Mouse (Mus musculus) kidney, postnatal 0 days (tissue): ENCODE measurements around the gene Elmod1. TPM values are rescaled to one million over a fixed set of nuclear protein-coding genes. Genes with fewer than 3 reads are reported as not detected.
"Not testable (repeated sequence)": the region's sequence is repeated elsewhere in the genome, so short reads cannot be mapped to it uniquely, and the experiment has no call there.

Source experiments
- ATAC-seq: fragments of 200-750 bp; cut with Nextera tagmentation; replicated peaks from 2 replicates; pipeline ENCODE4 v1.8.0; 2017; ENCODE audit warnings: low read depth, moderate number of reproducible peaks, moderate TSS enrichment, moderate library complexity; ENCODE audit not compliant: low FRiP score
- DNase-seq: peaks from one replicate; pipeline ENCODE4 v3.0.0-alpha.2; 2016; ENCODE audit warnings: low spot score
- H3K27ac ChIP-seq: fragments of 300-500 bp; sonication (generic); 2 replicates; pipeline ENCODE4 v1.5.1; 2014; ENCODE audit warnings: mild to moderate bottlenecking
- H3K27me3 ChIP-seq: fragments of 300-500 bp; sonication (generic); 2 replicates; pipeline ENCODE4 v1.6.1; 2014; ENCODE audit warnings: low read length, mixed read lengths; ENCODE audit not compliant: insufficient read depth
- H3K36me3 ChIP-seq: fragments of 300-500 bp; sonication (generic); 2 replicates; pipeline ENCODE4 v1.6.1; 2014; ENCODE audit warnings: low read length, mixed read lengths; ENCODE audit not compliant: insufficient read depth
- H3K4me1 ChIP-seq: fragments of 300-500 bp; sonication (generic); replicated peaks from 2 replicates; pipeline ENCODE4 v1.6.1; 2014; ENCODE audit warnings: antibody characterized with exemption, low read length, mixed read lengths; ENCODE audit not compliant: insufficient read depth
- H3K4me2 ChIP-seq: fragments of 300-500 bp; sonication (generic); 2 replicates; pipeline ENCODE4 v1.6.1; 2014; ENCODE audit warnings: mild to moderate bottlenecking, low read length, moderate library complexity, mixed read lengths
- H3K4me3 ChIP-seq: fragments of 300-500 bp; sonication (generic); replicated peaks from 2 replicates; pipeline ENCODE4 v1.5.1; 2014; ENCODE audit warnings: low read depth, low read length
- H3K9ac ChIP-seq: fragments of 300-500 bp; sonication (generic); 2 replicates; pipeline ENCODE4 v1.6.1; 2014; ENCODE audit warnings: low read depth, low read length
- H3K9me3 ChIP-seq: fragments of 300-500 bp; sonication (generic); replicated peaks from 2 replicates; pipeline ENCODE4 v1.6.1; 2016; ENCODE audit warnings: low read length, inconsistent platforms, mixed read lengths
- CTCF ChIP-seq: IDR thresholded peaks from 2 replicates; pipeline ENCODE4 v1.5.1; 2016; ENCODE audit warnings: antibody characterized with exemption, low read depth, mild to moderate bottlenecking, moderate library complexity
- WGBS: fragments of 180-500 bp; shearing (Covaris S2); extraction: QIAGEN DNeasy Blood & Tissue Kit; methylation state at CpG from one replicate; pipeline ENCODE4 v1.1.7; 2014; 5-methylcytosine and 5-hydroxymethylcytosine counted together
- polyA plus RNA-seq: library from polyadenylated mRNA; unstranded; fragments of >200 nt; fragmentation: Nextera tagmentation; extraction: Ambion mirVana; gene quantifications from 2 replicates; pipeline ENCODE4 v1.2.1, GENCODE M21; 2015

Elmod1 gene
- polyA plus RNA-seq: 0.33 and 0.48 TPM in 2 replicates

DNA sequence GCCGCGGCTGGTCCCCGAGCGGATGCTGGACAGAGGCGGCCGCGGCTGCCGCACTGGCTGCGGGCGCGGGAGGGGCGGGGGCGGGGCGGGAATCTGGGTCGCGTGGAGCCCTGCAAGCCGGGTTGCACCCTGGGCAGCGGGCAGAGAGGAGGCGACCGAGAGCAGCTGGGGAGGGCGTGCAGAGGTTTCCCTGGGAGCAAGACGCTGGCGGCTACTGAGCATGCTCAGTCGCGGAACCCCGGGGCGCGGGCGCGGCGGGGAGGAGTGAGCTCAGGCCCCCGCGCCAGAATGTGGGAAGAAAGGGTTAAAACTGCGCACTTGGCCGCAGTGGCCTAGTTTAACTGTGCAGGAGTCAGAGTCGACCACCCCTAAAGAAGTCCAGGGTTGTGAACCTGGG lies at the start of gene Elmod1:
Gene Elmod1, minus strand, starts transcription at position 180 of the 397 bp plus-strand sequence.
- Histone ChIP-seq H3K4me1 (peaks cover 10% of the 10 kb centered on the region; the same call in 1 of the 2 replicates), H3K36me3 (no peaks in the 10 kb centered on the region), H3K4me3 (peak within 1 kb of the TSS; percentile 44), H3K27me3 (peaks cover 16% of the 10 kb centered on the region; the same call in 1 of the 2 replicates), H3K9ac (peak within 1 kb of the TSS; percentile 3; the same call in 1 of the 2 replicates), H3K9me3 (no peaks in the 10 kb centered on the region), H3K27ac (no peak within 1 kb of the TSS), H3K4me2 (peak within 1 kb of the TSS; percentile 69)
- TF ChIP-seq CTCF: peak; percentile 47; the same call in 1 of the 2 replicates
- ATAC-seq (peak; percentile 72; the same call in 1 of the 2 replicates), DNase-seq (peak; percentile 68)
- under 1% methylated on average over 36 of the region's 36 CpGs for WGBS

DNA sequence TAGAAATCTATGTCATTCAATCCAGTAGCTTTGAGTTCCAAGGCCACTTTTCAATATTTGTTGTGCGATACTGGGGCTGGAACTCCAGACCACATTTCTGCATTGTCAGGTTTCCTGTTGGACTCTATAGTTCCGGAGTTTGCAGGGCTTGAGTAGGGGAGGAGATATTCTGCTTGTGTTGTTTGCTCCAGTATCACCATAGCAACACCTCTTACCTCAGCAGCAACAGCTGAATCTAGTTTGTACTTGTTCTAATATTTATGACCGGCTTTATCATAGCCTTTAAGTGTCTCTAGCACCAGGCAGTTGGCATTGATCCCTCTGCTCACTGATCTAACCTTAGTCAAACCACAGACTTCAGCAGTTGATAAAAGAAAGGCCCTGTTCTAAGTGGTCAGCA lies 47.7 kb upstream of the Elmod1 start:
- no peak for TF ChIP-seq CTCF

DNA sequence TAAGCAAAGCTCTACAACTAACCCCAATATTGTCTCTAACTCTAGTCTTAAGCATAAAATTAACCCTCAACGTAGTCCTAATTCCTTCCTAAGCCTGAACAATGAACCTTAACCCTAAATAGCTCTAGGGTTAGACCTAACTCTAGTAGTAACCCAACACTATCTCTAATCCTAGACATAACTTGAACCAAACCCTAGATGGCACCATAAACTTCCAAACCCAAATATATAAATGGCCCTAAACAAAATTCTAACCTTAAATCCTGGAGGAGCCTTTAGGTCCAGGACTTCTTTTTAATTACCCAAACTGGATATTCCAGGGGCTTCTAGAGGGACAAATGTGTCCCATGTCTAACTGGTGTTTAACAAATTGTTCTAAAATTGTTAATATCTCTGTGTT lies 19.4 kb upstream of the Elmod1 start:
- no peak for TF ChIP-seq CTCF
- Histone ChIP-seq H3K4me1 (no peaks in the 10 kb centered on the region), H3K4me2 (no peak overlapping the region), H3K9ac (no peak overlapping the region), H3K9me3 (no peaks in the 10 kb centered on the region), H3K27ac (no peak overlapping the region), H3K4me3 (no peak overlapping the region), H3K27me3 (no peaks in the 10 kb centered on the region), H3K36me3 (no peaks in the 10 kb centered on the region)
- DNase-seq (no peak), ATAC-seq (no peak)
- 62% methylated on average over 1 of the region's 1 CpGs for WGBS

More for the DNA sequence above, 47.7 kb upstream of the Elmod1 start:
- Histone ChIP-seq H3K9me3 (no peaks in the 10 kb centered on the region), H3K36me3 (no peaks in the 10 kb centered on the region), H3K4me2 (no peak overlapping the region), H3K9ac (no peak overlapping the region), H3K4me3 (no peak overlapping the region), H3K27me3 (no peaks in the 10 kb centered on the region), H3K4me1 (no peaks in the 10 kb centered on the region), H3K27ac (no peak overlapping the region)
- no peak for ATAC-seq
- peak; percentile 6 for DNase-seq
- WGBS: 60% methylated on average over 3 of the region's 3 CpGs

DNA sequence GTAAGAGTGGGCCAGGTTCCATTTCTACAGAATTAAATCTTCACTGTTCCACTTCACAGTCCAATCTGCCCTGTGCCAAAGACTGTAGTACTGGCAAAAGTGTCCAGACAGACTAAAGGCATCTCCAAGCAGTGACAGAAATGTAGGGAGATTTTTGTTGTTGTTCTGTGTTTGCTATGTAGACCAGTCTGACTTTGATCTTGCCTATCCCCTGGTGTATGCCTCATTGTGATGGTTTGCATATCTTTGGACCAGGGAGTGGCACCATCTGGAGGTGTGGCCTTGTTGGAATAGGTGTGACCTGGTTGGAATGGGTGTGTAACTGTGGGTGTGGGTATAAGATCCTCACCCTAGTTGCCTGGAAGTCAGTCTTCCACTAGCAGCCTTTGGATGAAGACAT lies 17.5 kb upstream of the Elmod1 start:
- not testable (repeated sequence) for H3K4me2 ChIP-seq, H3K4me1 ChIP-seq, H3K4me3 ChIP-seq, H3K36me3 ChIP-seq, H3K9me3 ChIP-seq, H3K27me3 ChIP-seq, H3K9ac ChIP-seq, ATAC-seq, DNase-seq, H3K27ac ChIP-seq

DNA sequence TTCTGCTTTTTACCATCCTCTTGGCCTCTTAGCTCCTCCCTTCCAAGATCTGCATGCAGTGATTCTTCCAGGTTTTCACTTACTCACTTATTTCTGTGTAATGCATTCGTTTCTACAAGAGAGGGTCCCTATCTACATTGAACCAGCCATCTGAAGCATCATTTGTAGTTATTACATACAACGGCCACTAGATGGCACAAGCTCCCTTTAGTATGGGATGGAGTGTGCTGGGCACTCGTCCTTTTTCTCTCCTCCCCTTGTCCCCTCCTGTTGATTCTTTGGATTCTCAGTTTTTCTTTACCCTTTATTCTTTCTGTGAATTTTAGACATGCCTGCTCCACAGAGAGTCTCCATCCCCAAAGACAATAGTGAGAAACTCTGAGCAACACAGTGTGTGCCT lies 15.8 kb upstream of the Elmod1 start:
- Histone ChIP-seq H3K4me3 (no peak overlapping the region), H3K4me2 (no peak overlapping the region), H3K9me3 (no peaks in the 10 kb centered on the region), H3K27ac (no peak overlapping the region), H3K9ac (no peak overlapping the region), H3K27me3 (no peaks in the 10 kb centered on the region), H3K4me1 (no peaks in the 10 kb centered on the region), H3K36me3 (no peaks in the 10 kb centered on the region)
- ATAC-seq (peak; percentile 76), DNase-seq (peak; percentile 87)
- WGBS: 3% methylated on average over 3 of the region's 3 CpGs
- peak; percentile 92 for TF ChIP-seq CTCF

DNA sequence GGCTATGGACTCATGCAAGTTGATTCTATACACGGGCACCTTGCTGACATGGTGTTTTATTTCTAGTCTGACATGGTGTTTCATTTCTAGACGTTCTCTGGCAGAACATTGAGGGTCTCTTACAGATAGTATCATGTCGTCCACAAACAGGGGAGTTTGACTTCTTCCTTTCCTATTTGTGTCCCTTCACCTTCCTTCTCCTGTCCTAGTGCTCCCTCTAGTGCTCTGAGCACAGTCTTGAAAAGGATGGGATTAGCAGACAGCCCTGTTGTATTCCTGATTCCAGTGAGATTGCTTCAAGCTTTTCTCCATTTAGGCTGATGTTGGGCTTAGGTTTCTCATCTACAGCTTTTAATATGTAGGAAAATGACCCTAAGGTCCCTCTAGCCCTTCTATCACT lies 11.9 kb upstream of the Elmod1 start:
- H3K36me3 ChIP-seq: no peaks in the 10 kb centered on the region
- H3K4me1 ChIP-seq: no peaks in the 10 kb centered on the region
- H3K4me3 ChIP-seq: no peak overlapping the region
- 23% methylated on average over 3 of the region's 3 CpGs for WGBS
- H3K4me2 ChIP-seq: no peak overlapping the region
- no peak for ATAC-seq
- peak; percentile 75 for DNase-seq
- peak; percentile 81 for TF ChIP-seq CTCF
- no peak overlapping the region for H3K27ac ChIP-seq
- H3K27me3 ChIP-seq: no peaks in the 10 kb centered on the region
- no peaks in the 10 kb centered on the region for H3K9me3 ChIP-seq
- no peak overlapping the region for H3K9ac ChIP-seq

DNA sequence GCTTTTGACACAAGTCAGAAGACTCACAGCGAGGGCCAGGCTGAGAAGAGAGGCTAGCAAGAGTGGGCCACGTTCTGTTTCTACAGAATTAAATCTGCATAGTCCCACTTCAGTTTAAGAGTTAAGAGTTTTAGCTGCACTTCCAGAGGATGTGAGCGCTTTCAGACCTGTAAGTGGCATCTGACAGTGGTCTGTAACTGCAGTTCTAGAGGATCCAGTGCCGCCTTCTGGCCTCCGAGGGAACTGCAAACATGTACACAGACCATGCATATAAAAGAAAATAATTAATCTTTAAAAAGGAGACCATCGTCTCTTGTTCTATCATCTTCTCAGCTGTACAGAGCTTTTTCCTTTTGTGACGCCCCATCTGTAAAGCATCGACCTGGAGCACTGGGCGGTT lies 9.8 kb upstream of the Elmod1 start:
- peak; percentile 67 for DNase-seq
- Histone ChIP-seq H3K4me2 (no peak overlapping the region), H3K4me1 (no peaks in the 10 kb centered on the region), H3K9me3 (no peaks in the 10 kb centered on the region), H3K27ac (no peak overlapping the region), H3K9ac (no peak overlapping the region), H3K4me3 (no peak overlapping the region), H3K27me3 (no peaks in the 10 kb centered on the region), H3K36me3 (no peaks in the 10 kb centered on the region)
- ATAC-seq: no peak
- 38% methylated on average over 9 of the region's 9 CpGs for WGBS
- peak; percentile 80 for TF ChIP-seq CTCF
